Mouse (Mus musculus) gastrocnemius, postnatal 25 days (tissue): Measurements from ENCODE around the gene Akap7. TPM values are rescaled to one million over a fixed set of nuclear protein-coding genes. Genes with fewer than 3 reads are reported as not detected.

ENCODE experiments used
- DNase-seq: peaks from one replicate; pipeline ENCODE4 v3.0.0; 2022
- total RNA-seq, 2 experiments: library from RNA; stranded (reverse); gene quantifications; 1 replicate in 1 of 2; 2 replicates in 1 of 2; pipeline ENCODE4 v1.2.3; 2021

The Akap7 gene
- total RNA-seq, 2 experiments from 2014 or later, result 19.7 to 21.5 TPM

- DNase-seq, result no peak
These were observed 186.7 kb downstream of the Akap7 start for GRCm38 (mm10) chr10:25120871-25121554.

Other genes starting within 250 kb of the Akap7 start
- 10 to 100 TPM; 34.5 to 41.4 TPM for gene Epb41l2, start 51.9 kb upstream of the Akap7 start, total RNA-seq
- gene Smlr1, start 228.4 kb upstream of the Akap7 start, total RNA-seq, result not detected